Mouse (Mus musculus): ENCODE measurements at regions not wholly inside any gene's neighbourhood (a gene's known extent, or its start where the extent isn't known, plus 50 kb on each side); places are given as distances from the start of the nearest gene placed in this dataset.
"Not testable (repeated sequence)": the region's sequence is repeated elsewhere in the genome, so short reads cannot be mapped to it uniquely, and the experiment has no call there.

DNA sequence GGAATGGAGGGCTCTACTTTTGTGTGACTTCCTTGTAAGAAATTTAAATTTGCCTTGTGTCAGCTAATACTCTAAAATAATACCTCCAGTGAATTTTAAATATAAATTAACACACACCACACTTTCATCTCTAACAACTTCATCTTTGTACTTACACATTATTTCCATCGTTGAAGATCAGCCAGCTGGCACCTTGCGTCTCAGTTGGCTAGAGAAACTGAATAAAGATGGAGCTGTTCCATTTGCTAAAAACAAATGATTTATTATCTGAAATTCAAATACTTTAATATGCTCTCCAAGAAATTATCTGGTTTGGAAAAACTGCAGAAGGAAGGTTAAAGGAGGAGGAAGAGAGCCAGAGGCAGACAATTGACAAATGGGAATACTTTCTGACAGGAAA, 122.0 kb upstream of the Gm11096 start:
- intact Hi-C loops (cut with DNase I) = no loop called here
- peak in 1 of 2 experiments; percentile 14 for DNase-seq (ENCODE audit: extremely low spot score in 1 of 2, low spot score in 2 of 2)
- Histone ChIP-seq H3K4me3 (no peak overlapping the region), H3K27ac (no peak overlapping the region)
- no peak for TF ChIP-seq CTCF (IDR thresholded peaks at IDR 0.05)

GRCm38 (mm10) chr17:81316655-81317054, 124.9 kb upstream of the Gm11096 start:
- no peak for TF ChIP-seq CTCF (IDR thresholded peaks at IDR 0.05)
- intact Hi-C loops (cut with DNase I) = no loop called here
- Histone ChIP-seq H3K27ac (no peak overlapping the region), H3K4me3 (no peak overlapping the region)
- DNase-seq (ENCODE audit: extremely low spot score in 1 of 2, low spot score in 2 of 2) = no peak

- intact Hi-C loops (cut with DNase I) = no loop called here
- Histone ChIP-seq H3K27ac (no peak overlapping the region), H3K4me3 (no peak overlapping the region)
- no peak for TF ChIP-seq CTCF (IDR thresholded peaks at IDR 0.05)
- no peak for DNase-seq (ENCODE audit: extremely low spot score in 1 of 2, low spot score in 2 of 2)
Observed at GRCm38 (mm10) chr17:81305880-81306279, 135.7 kb upstream of the Gm11096 start.

- intact Hi-C loops (cut with DNase I) = no loop called here
- no peak overlapping the region for H3K27ac ChIP-seq
- no peak for DNase-seq (ENCODE audit: extremely low spot score in 1 of 2, low spot score in 2 of 2)
- no peak overlapping the region for H3K4me3 ChIP-seq
- no peak for TF ChIP-seq CTCF (IDR thresholded peaks at IDR 0.05)
Observed at GRCm38 (mm10) chr17:81304574-81304973, 137.0 kb upstream of the Gm11096 start.

GRCm38 (mm10) chr17:81302490-81302889, 139.1 kb upstream of the Gm11096 start:
- no peak overlapping the region for H3K27ac ChIP-seq
- intact Hi-C loops (cut with DNase I) = no loop called here
- H3K4me3 ChIP-seq = no peak overlapping the region
- TF ChIP-seq CTCF (IDR thresholded peaks at IDR 0.05) = no peak
- no peak for DNase-seq (ENCODE audit: extremely low spot score in 1 of 2, low spot score in 2 of 2)

DNA sequence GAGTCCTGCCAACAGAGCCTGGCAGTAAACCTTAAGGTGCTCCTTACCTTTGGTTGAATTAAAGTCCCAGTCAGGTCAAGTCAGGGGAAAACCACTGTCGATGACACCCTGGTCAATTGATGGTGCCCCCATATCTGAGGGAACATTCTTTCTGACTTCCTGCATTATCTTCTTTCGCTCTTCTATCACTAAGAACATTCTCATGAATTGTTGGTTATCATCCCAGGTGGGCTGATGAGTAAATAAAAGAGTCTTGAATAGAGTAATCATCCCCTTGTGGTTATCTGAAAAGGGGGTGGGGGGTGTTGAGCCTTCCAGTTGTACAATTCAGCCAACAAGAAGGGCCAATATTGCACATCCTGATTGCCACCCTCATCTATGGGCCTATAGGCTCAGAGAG, 149.7 kb upstream of the Gm11096 start:
- Histone ChIP-seq H3K27ac (no peak overlapping the region), H3K4me3 (no peak overlapping the region)
- TF ChIP-seq CTCF (IDR thresholded peaks at IDR 0.05) = no peak
- intact Hi-C loops (cut with DNase I) = no loop called here
- DNase-seq (ENCODE audit: extremely low spot score in 1 of 2, low spot score in 2 of 2) = no peak

GRCm38 (mm10) chr17:81282543-81282942, 159.0 kb upstream of the Gm11096 start:
- no peak for DNase-seq (ENCODE audit: extremely low spot score in 1 of 2, low spot score in 2 of 2)
- H3K4me3 ChIP-seq = no peak overlapping the region
- intact Hi-C loops (cut with DNase I) = no loop called here

GRCm38 (mm10) chr17:81270235-81270634, 171.3 kb upstream of the Gm11096 start:
- TF ChIP-seq CTCF (IDR thresholded peaks at IDR 0.05) = no peak
- intact Hi-C loops (cut with DNase I) = no loop called here
- H3K27ac ChIP-seq = no peak overlapping the region
- no peak for DNase-seq (ENCODE audit: extremely low spot score in 1 of 2, low spot score in 2 of 2)
- H3K4me3 ChIP-seq = no peak overlapping the region

More at GRCm38 (mm10) chr17:81282543-81282942, 159.0 kb upstream of the Gm11096 start:
- H3K27ac ChIP-seq = no peak overlapping the region
- no peak for TF ChIP-seq CTCF (IDR thresholded peaks at IDR 0.05)

DNA sequence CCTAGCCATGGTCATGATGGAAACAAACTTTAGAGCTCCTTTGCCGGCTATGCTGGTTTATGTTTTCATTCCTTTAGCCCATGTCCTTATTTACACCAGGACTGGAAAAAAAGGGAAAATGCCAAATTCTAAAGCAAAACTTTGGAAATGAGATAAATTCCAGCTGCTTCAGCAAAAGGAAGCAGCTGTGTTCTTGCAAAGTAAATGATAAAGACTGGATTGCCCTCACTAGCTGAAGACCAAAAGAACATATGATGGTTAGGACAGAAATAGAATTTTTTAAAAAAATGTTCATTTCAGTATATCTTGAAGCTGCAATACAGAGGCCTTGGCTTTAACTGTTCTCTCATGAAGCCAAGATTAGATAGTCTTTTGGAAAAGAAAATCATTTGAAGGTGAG, 179.6 kb upstream of the Gm11096 start:
- Histone ChIP-seq H3K4me3 (no peak overlapping the region), H3K27ac (no peak overlapping the region)
- no peak for TF ChIP-seq CTCF (IDR thresholded peaks at IDR 0.05)
- intact Hi-C loops (cut with DNase I) = no loop called here
- no peak for DNase-seq (ENCODE audit: extremely low spot score in 1 of 2, low spot score in 2 of 2)

DNA sequence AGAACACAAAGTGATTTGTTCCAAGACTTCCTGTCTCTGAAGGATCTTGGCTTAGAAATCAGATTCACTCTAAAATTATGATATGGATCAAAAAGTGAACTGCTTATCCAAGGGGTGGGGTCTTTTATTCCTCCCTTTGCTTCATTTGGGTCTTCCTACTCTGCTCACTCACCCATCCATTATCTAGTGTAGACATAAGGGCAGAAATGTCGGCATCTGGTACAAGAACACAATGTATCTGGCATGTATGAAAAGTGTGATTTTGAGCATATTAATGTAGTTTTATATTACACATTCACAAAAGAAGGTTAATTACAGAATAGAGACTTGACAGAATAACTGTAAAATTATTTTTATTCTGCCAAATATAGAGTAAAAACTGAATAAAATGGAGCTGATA, 181.5 kb upstream of the Gm11096 start:
- intact Hi-C loops (cut with DNase I) = no loop called here
- no peak for DNase-seq (ENCODE audit: extremely low spot score in 1 of 2, low spot score in 2 of 2)
- Histone ChIP-seq H3K4me3 (no peak overlapping the region), H3K27ac (no peak overlapping the region)
- no peak for TF ChIP-seq CTCF (IDR thresholded peaks at IDR 0.05)

- H3K27ac ChIP-seq = no peak overlapping the region
- intact Hi-C loops (cut with DNase I) = no loop called here
- no peak for TF ChIP-seq CTCF (IDR thresholded peaks at IDR 0.05)
- DNase-seq (ENCODE audit: extremely low spot score in 1 of 2, low spot score in 2 of 2) = no peak
- no peak overlapping the region for H3K4me3 ChIP-seq
Observed at GRCm38 (mm10) chr17:81256106-81256505, 185.5 kb upstream of the Gm11096 start.

DNA sequence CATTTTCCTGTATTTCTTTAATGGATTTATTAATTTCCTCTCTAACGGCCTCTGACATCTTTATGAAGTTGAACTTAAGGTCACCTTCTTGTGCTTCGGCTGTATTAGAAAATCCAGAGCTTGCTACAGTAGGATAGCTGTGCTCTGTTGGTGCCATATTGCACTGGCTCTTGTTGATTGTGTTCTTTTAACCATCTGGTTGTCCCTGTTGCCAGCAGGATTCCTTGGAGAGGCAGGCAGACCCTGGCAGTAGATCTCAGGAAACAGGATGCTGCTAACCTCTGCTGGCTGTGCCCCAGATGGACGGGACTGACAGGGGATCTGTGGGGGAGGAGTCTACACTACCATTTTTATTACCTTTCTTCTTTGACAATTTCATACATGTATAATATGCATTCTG, 185.9 kb upstream of the Thumpd2 start:
- intact Hi-C loops (cut with DNase I) = no loop called here
- no peak for DNase-seq (ENCODE audit: extremely low spot score in 1 of 2, low spot score in 2 of 2)
- Histone ChIP-seq H3K27ac (no peak overlapping the region), H3K4me3 (no peak overlapping the region)
- no peak for TF ChIP-seq CTCF (IDR thresholded peaks at IDR 0.05)

- Histone ChIP-seq H3K4me3 (no peak overlapping the region), H3K27ac (no peak overlapping the region)
- no peak for TF ChIP-seq CTCF (IDR thresholded peaks at IDR 0.05)
- no peak for DNase-seq (ENCODE audit: extremely low spot score in 1 of 2, low spot score in 2 of 2)
- intact Hi-C loops (cut with DNase I) = no loop called here
Observed at GRCm38 (mm10) chr17:81246156-81246555, 181.3 kb upstream of the Thumpd2 start.

- DNase-seq (ENCODE audit: extremely low spot score in 1 of 2, low spot score in 2 of 2); intact Hi-C loops (cut with DNase I); H3K27ac ChIP-seq; H3K4me3 ChIP-seq: not testable (repeated sequence)
Observed at GRCm38 (mm10) chr17:81231771-81232170, 166.9 kb upstream of the Thumpd2 start.

Measured in left cerebral cortex, adult 2 months (tissue).